Mouse (Mus musculus) lung, postnatal 14 days (tissue): Measurements from ENCODE around the gene Adarb2.

ENCODE experiments used
- DNase-seq: peaks from one replicate; pipeline ENCODE4 v3.0.0; 2021

Adarb2 gene

GRCm38 (mm10) chr13:8202681-8203476 lies at the start of gene Adarb2:
TSS of gene Adarb2 (plus strand) at chr13:8202866.
- no peak for DNase-seq

DNA sequence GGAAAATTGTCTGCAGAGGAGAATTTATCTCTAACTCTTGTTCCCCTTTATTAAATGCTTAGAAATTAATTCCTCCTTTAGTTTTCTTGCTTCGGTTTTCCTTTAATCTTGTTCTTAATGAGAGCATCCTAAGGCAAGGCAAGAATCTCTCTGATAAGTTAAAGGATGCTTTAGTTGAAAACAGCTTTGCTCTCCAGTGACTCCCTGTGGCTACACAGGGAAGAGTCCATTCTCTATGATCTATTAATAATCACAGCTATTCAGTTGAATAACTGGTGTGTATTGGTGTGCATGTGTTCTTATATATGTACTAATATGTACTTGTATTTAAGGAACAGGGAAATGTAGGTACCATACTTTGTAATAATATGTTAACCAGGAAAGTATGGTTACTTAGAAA lies 28.9 kb upstream of the Adarb2 start:
- DNase-seq: no peak

DNA sequence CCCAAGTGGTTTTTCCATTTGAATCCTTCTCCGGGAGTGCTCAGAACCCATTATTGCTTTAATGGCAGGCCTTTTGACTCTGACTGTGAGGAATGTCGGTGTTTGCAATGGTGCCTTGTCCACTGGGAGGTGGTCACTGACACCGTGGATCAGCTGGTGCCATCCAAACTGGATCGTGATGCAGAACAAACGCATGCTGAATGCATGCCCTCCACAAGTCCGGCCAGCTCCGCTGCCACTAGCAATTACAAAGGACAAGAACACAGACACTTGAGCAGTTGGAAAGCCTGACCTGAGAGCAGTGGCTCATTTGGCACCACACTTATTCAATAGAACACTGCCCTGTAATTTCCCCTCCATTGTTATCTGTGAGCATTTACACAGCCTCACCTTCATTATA lies 10.7 kb upstream of the Adarb2 start:
- DNase-seq: no peak

- DNase-seq: no peak
Observed at GRCm38 (mm10) chr13:8199186-8199880, 3.3 kb upstream of the Adarb2 start.

DNA sequence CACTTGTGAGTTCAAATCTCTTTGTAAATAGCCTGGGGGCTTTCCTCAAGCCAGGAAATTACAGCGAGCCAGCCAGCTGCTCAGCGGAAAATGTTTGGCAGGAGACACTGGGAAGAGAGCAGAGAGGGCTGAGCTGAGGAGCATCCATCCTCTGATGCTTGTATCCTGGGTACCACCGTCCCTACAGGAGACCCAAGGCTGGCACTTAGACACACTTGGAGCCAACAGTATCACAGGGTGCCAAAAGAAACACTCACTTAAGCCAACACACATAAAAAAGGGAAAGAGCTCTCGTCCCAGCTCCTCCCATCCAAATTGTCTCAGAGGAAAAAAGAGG lies 779 bp downstream of the Adarb2 start:
- no peak for DNase-seq

DNA sequence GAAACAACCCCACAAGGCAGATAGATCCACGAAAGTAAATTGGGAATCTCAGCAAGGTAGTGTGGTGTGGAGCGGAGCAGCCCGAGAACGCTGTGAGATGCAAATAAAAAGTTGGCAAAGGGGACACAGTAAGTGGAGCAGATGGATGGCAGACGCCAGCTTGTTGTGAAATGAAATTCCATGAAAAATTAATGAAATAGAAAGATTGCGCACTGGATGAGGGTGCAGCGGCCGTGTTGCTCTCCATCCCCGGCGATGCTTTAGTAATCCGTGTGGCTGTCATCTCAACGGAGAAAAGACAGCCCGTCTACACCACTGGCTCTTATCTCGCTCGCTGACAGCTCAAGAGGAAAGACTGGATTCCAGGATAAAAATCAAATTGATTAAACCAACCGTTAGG lies 4.7 kb downstream of the Adarb2 start:
- no peak for DNase-seq

DNA sequence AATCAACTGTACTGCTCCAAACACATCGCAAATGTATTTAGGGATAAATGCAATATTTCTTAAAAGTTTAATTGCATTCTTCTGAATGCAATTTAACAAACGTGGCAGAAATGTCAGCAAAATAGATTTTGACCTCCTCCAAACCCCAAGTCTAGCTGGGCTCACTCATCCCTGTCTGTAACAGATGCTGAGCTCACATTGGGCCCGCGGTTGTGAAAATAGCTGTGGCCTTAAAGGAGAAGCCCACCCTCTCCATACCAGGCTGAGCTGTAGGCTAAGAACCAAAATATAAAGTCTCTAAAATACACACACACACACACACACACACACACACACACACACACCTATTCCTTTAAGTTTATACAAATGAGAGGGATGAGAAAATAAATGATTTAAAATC lies 8.1 kb downstream of the Adarb2 start:
- DNase-seq: no peak

- no peak for DNase-seq
Observed at GRCm38 (mm10) chr13:8238871-8239270, 36.2 kb downstream of the Adarb2 start.

DNA sequence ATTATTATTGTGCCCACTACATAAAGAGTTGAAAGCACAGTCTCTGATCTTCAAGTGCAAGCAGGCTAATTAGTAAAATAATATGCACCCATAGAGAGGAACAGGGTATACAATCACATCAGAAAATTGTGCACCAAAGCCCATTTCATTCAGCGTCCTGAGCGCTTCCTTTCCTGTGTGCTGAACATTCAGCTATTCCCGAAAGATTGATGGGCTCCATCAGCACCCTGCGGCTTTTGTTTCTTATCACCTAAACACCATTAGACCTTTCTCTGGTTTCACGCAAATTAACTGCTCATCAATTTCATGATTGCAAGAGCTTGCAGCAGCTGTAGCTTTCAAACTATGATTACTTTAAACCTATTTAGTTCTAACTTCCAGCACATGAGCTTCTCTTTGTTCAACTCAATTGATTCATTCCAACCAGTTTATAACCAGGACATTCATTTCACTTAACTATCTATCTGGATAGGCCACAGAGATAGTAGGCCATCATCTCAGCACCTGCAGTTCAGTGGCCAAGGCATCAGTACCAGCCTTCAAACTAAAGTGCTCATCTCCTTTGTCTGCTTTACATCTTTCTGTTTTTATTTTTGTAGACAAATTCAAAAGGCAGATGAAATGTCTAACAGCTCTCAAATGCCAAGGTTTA lies 45.5 kb downstream of the Adarb2 start:
- DNase-seq: no peak

GRCm38 (mm10) chr13:8272158-8272945 lies 69.7 kb downstream of the Adarb2 start:
- no peak for DNase-seq

GRCm38 (mm10) chr13:8283116-8283515 lies 80.5 kb downstream of the Adarb2 start:
- DNase-seq: no peak

- no peak for DNase-seq
Observed at GRCm38 (mm10) chr13:8316347-8317141, 113.9 kb downstream of the Adarb2 start.

- DNase-seq: no peak
Observed at GRCm38 (mm10) chr13:8333589-8334455, 131.2 kb downstream of the Adarb2 start.

GRCm38 (mm10) chr13:8334580-8334979 lies 131.9 kb downstream of the Adarb2 start:
- no peak for DNase-seq

- no peak for DNase-seq
Observed at GRCm38 (mm10) chr13:8341086-8341807, 138.6 kb downstream of the Adarb2 start.

- no peak for DNase-seq
Observed at GRCm38 (mm10) chr13:8347147-8347546, 144.5 kb downstream of the Adarb2 start.

- DNase-seq: no peak
Observed at GRCm38 (mm10) chr13:8352341-8352740, 149.7 kb downstream of the Adarb2 start.

DNA sequence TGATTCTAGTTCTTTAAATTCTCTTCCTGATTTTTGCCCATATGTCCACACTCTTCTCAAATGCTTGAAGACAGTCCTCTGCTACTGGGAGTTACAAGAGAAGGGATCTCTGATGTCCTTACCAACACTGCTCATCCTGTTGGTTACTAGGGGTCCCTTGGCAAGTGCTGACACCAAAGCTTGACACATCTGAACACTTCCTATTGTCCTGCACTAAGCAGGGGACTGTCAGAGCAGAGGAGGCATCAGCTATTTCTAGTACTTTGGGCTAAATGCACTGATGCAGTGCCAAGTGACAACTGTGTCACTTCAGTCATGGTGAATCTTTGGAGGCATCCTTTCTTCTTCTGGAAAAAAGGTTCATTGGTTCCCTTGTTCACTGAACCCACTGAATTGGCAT lies 150.3 kb downstream of the Adarb2 start:
- no peak for DNase-seq

GRCm38 (mm10) chr13:8365523-8365922 lies 162.9 kb downstream of the Adarb2 start:
- no peak for DNase-seq

DNA sequence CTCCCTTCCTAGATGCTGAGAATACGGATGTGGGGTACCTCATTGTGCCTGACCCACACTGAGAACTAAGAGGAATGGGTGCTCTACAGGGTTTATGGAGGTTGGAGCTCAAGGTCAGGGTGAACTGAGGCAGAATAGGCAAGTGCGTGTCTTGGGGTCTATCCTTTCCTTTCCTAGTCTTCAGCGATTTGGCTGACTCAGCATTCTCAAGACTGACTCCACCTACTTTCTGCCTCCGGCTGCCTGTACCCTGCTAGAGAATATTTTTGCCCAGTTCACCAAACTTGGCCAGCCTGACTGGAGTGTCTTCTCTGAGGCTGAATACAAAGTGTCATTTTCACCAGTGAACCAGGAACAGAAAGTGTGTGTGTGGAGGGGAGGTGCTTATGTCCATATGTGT lies 163.4 kb downstream of the Adarb2 start:
- no peak for DNase-seq
